Mouse (Mus musculus): ENCODE results near the gene Fam193a. TPM values are rescaled to one million over a fixed set of nuclear protein-coding genes. Genes with fewer than 3 reads are reported as not detected.

The Fam193a gene
- polyA plus RNA-seq, 1 experiment from 2014 or later: 3.2 TPM

DNA sequence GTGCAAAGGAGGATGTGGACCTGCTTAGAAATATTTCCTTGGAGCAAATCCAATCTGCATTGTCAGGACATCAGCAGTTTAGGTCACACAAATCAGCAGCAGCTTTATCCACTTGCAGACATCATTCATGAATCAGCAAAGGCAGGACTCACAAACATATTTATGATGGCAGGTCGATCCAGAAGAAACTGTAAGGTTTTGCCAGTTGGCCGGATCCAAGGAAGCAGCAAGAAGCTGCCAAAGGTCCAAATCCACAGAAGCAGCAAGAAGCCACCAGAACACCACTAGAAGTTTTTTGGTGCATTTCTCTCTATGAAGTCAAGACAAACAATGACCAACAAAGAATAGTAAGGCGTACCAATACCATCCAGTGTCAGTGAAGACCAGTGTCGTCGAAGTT, 15.9 kb downstream of the Fam193a start:
- no peak for ATAC-seq (ENCODE audit: insufficient read depth)
- Histone ChIP-seq H3K4me1 (replicated peaks) (no peaks in the 10 kb centered on the region), H3K36me3 (replicated peaks) (peaks cover 10% of the 10 kb centered on the region), H3K9me3 (replicated peaks) (no peaks in the 10 kb centered on the region), H3K4me3 (replicated peaks) (no peak overlapping the region), H3K9ac (no peak overlapping the region), H3K4me2 (no peak overlapping the region), H3K27ac (replicated peaks) (no peak overlapping the region), H3K27me3 (no peaks in the 10 kb centered on the region)
- WGBS (ENCODE audit: insufficient replicate concordance): 91% methylated on average over 5 of the region's 5 CpGs

DNA sequence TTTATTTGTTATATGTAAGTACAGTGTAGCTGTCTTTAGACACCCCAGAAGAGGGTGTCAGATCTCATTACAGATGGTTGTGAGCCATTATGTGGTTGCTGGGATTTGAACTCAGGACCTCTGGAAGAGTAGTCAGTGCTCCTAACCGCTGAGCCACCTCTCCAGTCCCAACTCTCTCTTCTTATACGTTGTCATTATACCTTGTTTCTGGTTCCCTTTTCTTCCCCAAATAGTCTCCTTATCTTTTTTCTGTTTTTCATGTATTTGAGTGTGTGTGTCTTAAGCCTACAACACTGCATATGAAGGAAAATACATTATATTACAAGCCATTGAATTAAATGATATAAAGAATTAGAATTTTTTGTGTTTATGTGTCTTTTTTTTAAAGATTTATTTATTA, 17.0 kb downstream of the Fam193a start:
- no peaks in the 10 kb centered on the region for H3K27me3 ChIP-seq
- no peaks in the 10 kb centered on the region for H3K4me1 ChIP-seq (replicated peaks)
- no peak for ATAC-seq (ENCODE audit: insufficient read depth)
- no peaks in the 10 kb centered on the region for H3K9me3 ChIP-seq (replicated peaks)
- no peak overlapping the region for H3K4me3 ChIP-seq (replicated peaks)
- H3K36me3 ChIP-seq (replicated peaks): peaks cover 10% of the 10 kb centered on the region
- 82% methylated on average over 2 of the region's 2 CpGs for WGBS (ENCODE audit: insufficient replicate concordance)
- H3K27ac ChIP-seq (replicated peaks): no peak overlapping the region
- H3K4me2 ChIP-seq: no peak overlapping the region
- no peak overlapping the region for H3K9ac ChIP-seq

DNA sequence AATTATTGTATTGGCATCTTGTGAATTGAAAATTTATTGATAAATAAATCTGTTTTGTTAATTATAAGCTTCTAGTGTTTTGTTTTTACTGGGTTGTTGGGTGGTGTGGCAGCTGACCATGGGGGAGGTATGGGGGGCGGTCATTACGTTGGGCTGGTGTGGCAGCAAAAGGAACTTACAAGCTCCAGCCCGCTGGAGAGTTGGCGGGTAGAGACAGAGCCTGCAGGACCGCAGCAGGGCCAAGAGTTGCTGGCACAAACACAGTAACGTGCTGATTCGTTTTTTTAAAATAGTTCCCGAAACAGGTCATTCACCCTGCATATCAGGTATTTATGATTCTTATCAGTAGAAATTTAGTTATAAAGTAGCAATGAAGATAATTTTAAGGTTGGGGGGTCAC, 23.5 kb downstream of the Fam193a start:
- Histone ChIP-seq H3K4me2 (no peak overlapping the region), H3K4me1 (replicated peaks) (peaks cover 11% of the 10 kb centered on the region), H3K9me3 (replicated peaks) (no peaks in the 10 kb centered on the region), H3K27me3 (no peaks in the 10 kb centered on the region), H3K9ac (no peak overlapping the region), H3K4me3 (replicated peaks) (no peak overlapping the region), H3K27ac (replicated peaks) (no peak overlapping the region), H3K36me3 (replicated peaks) (no peaks in the 10 kb centered on the region)
- no peak for ATAC-seq (ENCODE audit: insufficient read depth)
- WGBS (ENCODE audit: insufficient replicate concordance): 87% methylated on average over 8 of the region's 8 CpGs

DNA sequence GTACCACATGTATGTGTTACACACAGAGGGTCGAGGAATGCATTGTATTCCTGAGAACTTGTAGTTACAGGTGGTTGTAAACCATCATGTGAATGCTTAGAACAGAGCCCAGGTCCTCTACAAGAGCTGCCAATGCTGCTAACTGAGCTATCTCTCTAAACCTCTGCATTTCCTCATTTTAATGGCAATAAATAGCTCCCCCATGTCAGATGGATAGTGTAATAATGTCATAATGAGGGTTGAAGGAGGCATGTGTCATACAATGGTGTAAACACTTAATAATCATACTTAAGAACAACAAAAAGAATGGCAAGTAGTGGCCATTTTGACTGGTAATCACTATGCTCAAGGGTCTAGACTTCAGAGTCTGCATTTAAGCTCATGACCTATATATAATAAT, 25.6 kb downstream of the Fam193a start:
- peaks cover 25% of the 10 kb centered on the region for H3K4me1 ChIP-seq (replicated peaks)
- no peak overlapping the region for H3K27ac ChIP-seq (replicated peaks)
- WGBS (ENCODE audit: insufficient replicate concordance): 65% methylated on average over 1 of the region's 1 CpGs
- no peaks in the 10 kb centered on the region for H3K9me3 ChIP-seq (replicated peaks)
- no peak for ATAC-seq (ENCODE audit: insufficient read depth)
- H3K9ac ChIP-seq: no peak overlapping the region
- H3K36me3 ChIP-seq (replicated peaks): no peaks in the 10 kb centered on the region
- no peak overlapping the region for H3K4me3 ChIP-seq (replicated peaks)
- no peaks in the 10 kb centered on the region for H3K27me3 ChIP-seq
- H3K4me2 ChIP-seq: no peak overlapping the region

DNA sequence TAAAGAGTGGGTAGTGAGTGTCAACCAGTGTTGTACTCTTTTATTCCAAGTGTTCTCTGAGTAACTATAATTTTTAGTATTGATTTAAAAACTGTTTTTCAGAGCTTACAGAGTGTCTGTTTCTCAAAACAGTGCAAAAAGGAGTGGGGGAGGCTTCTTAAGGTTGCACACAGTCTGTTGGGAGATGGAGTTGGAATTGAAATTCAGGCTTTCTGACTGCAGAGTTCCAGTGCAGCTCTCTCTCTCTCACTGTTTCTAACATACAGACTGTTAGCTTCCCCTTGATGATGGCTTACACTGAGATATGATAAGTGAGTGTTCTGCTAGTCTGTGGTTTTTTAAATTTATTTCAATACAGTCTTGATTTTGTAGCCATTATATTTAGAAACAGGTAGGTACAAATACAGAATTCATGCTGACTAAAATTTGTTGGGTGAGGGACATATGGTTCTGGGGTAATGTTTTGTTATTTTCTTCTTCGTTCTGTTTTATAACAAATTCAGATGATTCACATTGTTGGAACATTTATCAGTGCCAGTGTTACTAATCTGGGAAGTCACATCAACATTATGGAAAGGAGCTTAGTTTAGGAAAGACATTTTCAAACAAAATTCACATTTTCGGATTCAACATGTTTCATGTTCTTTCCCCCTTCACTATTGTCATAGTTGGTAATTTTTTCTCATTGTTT, 26.3 kb downstream of the Fam193a start:
- Histone ChIP-seq H3K9ac (no peak overlapping the region), H3K27ac (replicated peaks) (no peak overlapping the region), H3K4me2 (no peak overlapping the region), H3K27me3 (no peaks in the 10 kb centered on the region), H3K4me1 (replicated peaks) (peaks cover 26% of the 10 kb centered on the region), H3K36me3 (replicated peaks) (no peaks in the 10 kb centered on the region), H3K4me3 (replicated peaks) (no peak overlapping the region), H3K9me3 (replicated peaks) (no peaks in the 10 kb centered on the region)
- WGBS (ENCODE audit: insufficient replicate concordance): 72% methylated on average over 2 of the region's 2 CpGs
- ATAC-seq (ENCODE audit: insufficient read depth): no peak

DNA sequence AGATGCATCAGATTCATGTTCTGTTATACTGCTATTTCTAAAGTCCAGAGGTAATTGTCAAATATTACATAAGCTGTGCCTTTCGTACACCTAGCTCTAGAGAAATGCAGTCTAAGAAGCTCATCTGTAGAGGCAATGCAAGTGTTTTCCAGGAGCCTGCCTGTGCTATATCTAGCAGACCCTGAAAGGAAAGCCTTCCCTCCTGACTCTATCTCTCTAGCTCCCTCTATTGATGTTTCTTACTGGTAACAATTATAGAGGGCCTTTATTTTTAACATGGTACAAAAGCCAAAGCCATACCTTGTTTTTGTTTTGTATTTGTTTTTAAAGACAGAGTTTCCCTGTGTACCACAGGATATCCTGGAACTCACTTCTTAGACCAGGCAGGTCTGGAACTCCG, 28.1 kb downstream of the Fam193a start:
- Histone ChIP-seq H3K9ac (no peak overlapping the region), H3K4me1 (replicated peaks) (peaks cover 26% of the 10 kb centered on the region), H3K4me3 (replicated peaks) (no peak overlapping the region), H3K4me2 (no peak overlapping the region), H3K36me3 (replicated peaks) (no peaks in the 10 kb centered on the region), H3K27me3 (no peaks in the 10 kb centered on the region), H3K9me3 (replicated peaks) (no peaks in the 10 kb centered on the region), H3K27ac (replicated peaks) (no peak overlapping the region)
- ATAC-seq (ENCODE audit: insufficient read depth): no peak
- 79% methylated on average over 2 of the region's 2 CpGs for WGBS (ENCODE audit: insufficient replicate concordance)

DNA sequence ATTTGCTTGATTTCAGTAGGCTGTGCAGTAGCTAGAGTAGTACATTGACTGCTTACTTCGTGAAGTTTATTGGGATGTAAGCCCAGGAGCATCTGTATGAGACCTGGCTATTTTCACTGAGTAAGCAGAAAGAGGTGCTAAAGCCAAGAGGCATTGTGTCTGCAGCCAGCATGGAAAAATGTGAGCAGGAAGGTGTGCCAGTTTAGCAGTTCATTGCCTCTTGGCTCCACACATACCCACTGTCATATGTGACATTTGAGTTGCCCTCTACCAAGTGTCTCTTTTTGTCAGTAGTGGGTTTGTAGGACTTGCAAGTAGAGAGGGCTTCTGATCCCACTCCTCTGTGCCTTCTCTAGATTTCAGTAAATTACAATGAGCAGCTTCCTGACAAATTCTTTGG, 28.6 kb downstream of the Fam193a start:
- 54% methylated on average over 1 of the region's 1 CpGs for WGBS (ENCODE audit: insufficient replicate concordance)

DNA sequence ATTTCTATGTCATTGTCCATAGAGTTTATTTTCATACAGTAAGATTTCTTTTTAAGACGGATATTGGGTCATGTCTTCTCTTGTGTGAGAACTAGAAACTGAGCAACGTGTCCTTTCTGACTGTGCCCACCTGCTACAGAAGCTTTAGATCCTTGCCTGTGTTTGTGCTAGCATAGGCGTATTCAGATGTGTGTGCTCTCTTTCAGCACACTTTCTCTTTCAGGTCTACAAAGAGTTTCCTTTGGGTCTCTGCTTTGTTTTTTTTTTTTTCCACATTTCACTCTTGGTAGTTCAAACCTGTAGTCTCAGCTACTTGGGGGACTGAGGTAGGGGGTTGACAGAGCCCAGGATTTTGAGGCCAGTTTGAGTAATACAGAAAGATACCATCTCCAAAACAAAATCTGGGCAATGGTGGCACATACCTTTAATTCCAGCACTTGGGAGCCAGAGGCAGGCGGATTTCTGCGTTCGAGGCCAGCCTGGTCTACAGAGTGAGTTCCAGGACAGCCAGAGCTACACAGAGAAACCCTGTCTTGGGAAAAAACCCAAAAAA, 37.7 kb downstream of the Fam193a start:
- H3K4me2 ChIP-seq: no peak overlapping the region
- peaks cover 11% of the 10 kb centered on the region for H3K4me1 ChIP-seq (replicated peaks)
- H3K27ac ChIP-seq (replicated peaks): no peak overlapping the region
- peaks cover 2% of the 10 kb centered on the region; the same call in 1 of the 2 replicates for H3K36me3 ChIP-seq (replicated peaks)
- no peak overlapping the region for H3K4me3 ChIP-seq (replicated peaks)
- H3K9me3 ChIP-seq (replicated peaks): no peaks in the 10 kb centered on the region
- 78% methylated on average over 6 of the region's 6 CpGs for WGBS (ENCODE audit: insufficient replicate concordance)
- ATAC-seq (ENCODE audit: insufficient read depth): no peak
- no peaks in the 10 kb centered on the region for H3K27me3 ChIP-seq
- no peak overlapping the region for H3K9ac ChIP-seq

More for the DNA sequence above, 28.6 kb downstream of the Fam193a start:
- H3K9me3 ChIP-seq (replicated peaks): no peaks in the 10 kb centered on the region
- peaks cover 26% of the 10 kb centered on the region for H3K4me1 ChIP-seq (replicated peaks)
- H3K36me3 ChIP-seq (replicated peaks): no peaks in the 10 kb centered on the region
- no peak overlapping the region for H3K4me3 ChIP-seq (replicated peaks)
- H3K27me3 ChIP-seq: no peaks in the 10 kb centered on the region
- no peak overlapping the region for H3K27ac ChIP-seq (replicated peaks)
- no peak overlapping the region for H3K4me2 ChIP-seq
- H3K9ac ChIP-seq: no peak overlapping the region
- no peak for ATAC-seq (ENCODE audit: insufficient read depth)

DNA sequence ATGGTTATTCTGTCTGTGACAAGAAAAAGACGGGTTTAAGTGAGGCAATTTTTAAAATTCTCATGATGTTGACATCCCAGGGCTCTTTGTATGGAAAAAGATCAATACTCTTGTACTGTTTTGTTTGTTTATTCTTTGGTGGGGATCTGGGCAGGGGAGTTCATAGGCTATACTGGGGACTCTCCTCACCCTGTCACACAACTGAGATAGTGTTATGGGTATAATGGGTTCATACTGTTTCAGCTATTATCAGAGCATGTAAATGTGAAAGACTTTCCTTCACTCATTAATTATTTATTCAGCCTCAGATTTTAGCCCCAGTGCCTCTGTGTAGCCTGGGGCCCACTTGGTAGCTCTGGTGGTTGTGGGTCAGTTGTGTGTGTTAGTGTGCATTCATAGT, 39.3 kb downstream of the Fam193a start:
- H3K27ac ChIP-seq (replicated peaks): no peak overlapping the region
- H3K4me2 ChIP-seq: no peak overlapping the region
- no peaks in the 10 kb centered on the region for H3K27me3 ChIP-seq
- H3K4me3 ChIP-seq (replicated peaks): no peak overlapping the region
- ATAC-seq (ENCODE audit: insufficient read depth): no peak
- H3K4me1 ChIP-seq (replicated peaks): peaks cover 8% of the 10 kb centered on the region
- no peak overlapping the region for H3K9ac ChIP-seq
- H3K9me3 ChIP-seq (replicated peaks): no peaks in the 10 kb centered on the region
- WGBS (ENCODE audit: insufficient replicate concordance): 63% methylated on average over 1 of the region's 1 CpGs
- peaks cover 6% of the 10 kb centered on the region for H3K36me3 ChIP-seq (replicated peaks)

DNA sequence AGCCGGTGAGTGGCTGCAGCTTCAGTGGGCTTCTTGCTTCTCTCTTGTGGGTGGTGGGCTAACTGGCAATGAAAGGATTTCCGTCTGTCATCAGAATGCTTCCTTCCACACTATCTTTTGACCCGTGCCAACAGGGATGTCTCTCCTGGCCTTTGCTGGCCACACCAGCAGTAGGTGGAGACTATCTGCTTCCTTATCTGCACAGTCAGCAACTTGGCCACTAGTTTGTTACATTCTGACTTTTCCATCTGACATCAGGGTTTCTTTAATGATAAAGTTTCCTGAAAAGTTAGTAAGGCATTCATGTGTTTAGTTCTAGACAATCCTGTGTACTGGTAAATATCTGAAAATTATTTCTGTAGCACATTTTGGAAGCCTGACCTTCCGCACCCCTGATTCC, 41.1 kb downstream of the Fam193a start:
- 46% methylated on average over 4 of the region's 4 CpGs for WGBS (ENCODE audit: insufficient replicate concordance)
- Histone ChIP-seq H3K4me3 (replicated peaks) (no peak overlapping the region), H3K4me2 (no peak overlapping the region)

DNA sequence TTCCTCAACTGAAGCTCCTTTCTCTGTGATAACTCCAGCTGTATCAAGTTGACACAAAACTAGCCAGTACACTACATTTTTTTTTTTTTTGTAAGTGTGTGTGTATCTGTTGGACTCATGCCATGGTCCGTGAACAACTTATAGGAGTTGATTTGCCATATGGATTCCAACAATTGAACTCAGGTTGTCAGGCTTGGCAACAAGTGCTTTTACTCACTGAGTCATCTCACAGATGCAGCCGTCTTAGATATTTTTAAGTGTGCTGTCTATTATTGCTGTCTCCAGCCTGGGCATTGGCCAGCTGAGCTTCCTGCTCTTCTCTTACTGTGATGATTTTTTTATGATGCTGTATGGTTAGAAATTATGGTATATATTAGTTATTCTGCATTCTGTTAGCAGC, 44.2 kb downstream of the Fam193a start:
- H3K9ac ChIP-seq: no peak overlapping the region
- H3K4me1 ChIP-seq (replicated peaks): peaks cover 7% of the 10 kb centered on the region
- ATAC-seq (ENCODE audit: insufficient read depth): no peak
- no peaks in the 10 kb centered on the region for H3K27me3 ChIP-seq
- no peak overlapping the region for H3K27ac ChIP-seq (replicated peaks)
- peaks cover 6% of the 10 kb centered on the region for H3K36me3 ChIP-seq (replicated peaks)
- 81% methylated on average over 2 of the region's 2 CpGs for WGBS (ENCODE audit: insufficient replicate concordance)
- no peak overlapping the region for H3K4me3 ChIP-seq (replicated peaks)
- H3K4me2 ChIP-seq: no peak overlapping the region
- no peaks in the 10 kb centered on the region for H3K9me3 ChIP-seq (replicated peaks)

More for the DNA sequence above, 41.1 kb downstream of the Fam193a start:
- H3K36me3 ChIP-seq (replicated peaks): peaks cover 6% of the 10 kb centered on the region
- no peak overlapping the region for H3K9ac ChIP-seq
- H3K27me3 ChIP-seq: no peaks in the 10 kb centered on the region
- H3K27ac ChIP-seq (replicated peaks): no peak overlapping the region
- no peak for ATAC-seq (ENCODE audit: insufficient read depth)
- peaks cover 7% of the 10 kb centered on the region for H3K4me1 ChIP-seq (replicated peaks)
- no peaks in the 10 kb centered on the region for H3K9me3 ChIP-seq (replicated peaks)
